Mouse (Mus musculus) megakaryocyte-erythroid progenitor cell, adult 5-6 weeks (primary cell): ENCODE measurements around the gene Cxcl13. TPM values are rescaled to one million over a fixed set of nuclear protein-coding genes. Genes with fewer than 3 reads are reported as not detected.

Experiments
- ATAC-seq: replicated peaks from 2 replicates; pipeline ENCODE4 v1.8.0; 2016; ENCODE audit warnings: mild to moderate bottlenecking, inconsistent platforms; ENCODE audit not compliant: severe bottlenecking, poor library complexity, low FRiP score, low TSS enrichment
- total RNA-seq, 2 experiments: library from RNA; stranded (forward) in 1 of 2; stranded (reverse) in 1 of 2; fragments of 200-1000, 215-1000 nt in 1 of 2; fragments of >200 nt in 1 of 2; fragmentation: Nextera tagmentation in 1 of 2; gene quantifications; 2 replicates each; pipeline ENCODE4 v1.2.3; 2014 to 2017

Cxcl13 gene
- total RNA-seq (2014; fragmentation: Nextera tagmentation) (not detected in 2 replicates), total RNA-seq (2017) (not detected in 2 replicates)

GRCm38 (mm10) chr5:95956651-95957050 is at the start of gene Cxcl13:
TSS of gene Cxcl13 (plus strand) at chr5:95956951.
- ATAC-seq = no peak

- no peak for ATAC-seq
Measured at GRCm38 (mm10) chr5:95911006-95911405, 45.7 kb upstream of the Cxcl13 start.

DNA sequence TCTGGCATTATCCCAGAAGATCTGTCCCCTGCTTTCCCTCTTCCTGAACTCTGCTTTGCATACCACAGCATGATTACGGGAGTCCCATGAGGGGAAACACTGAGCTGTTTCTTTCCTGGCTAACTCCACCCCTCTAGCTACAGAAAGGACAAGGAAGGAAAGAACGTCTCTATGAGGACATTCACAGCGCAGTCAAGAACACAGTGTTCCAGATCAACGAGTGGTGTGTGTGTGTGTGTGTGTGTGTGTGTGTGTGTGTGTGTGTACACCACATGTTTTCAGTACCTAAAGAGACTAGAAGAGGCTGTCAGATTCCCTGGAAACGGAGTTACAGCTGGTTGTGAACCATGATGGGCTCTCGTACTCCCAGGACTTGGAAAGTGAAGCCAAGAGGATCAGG is 38.3 kb upstream of the Cxcl13 start:
- ATAC-seq = no peak

GRCm38 (mm10) chr5:95924023-95924422 is 32.7 kb upstream of the Cxcl13 start:
- no peak for ATAC-seq

GRCm38 (mm10) chr5:95925204-95925930 is 31.4 kb upstream of the Cxcl13 start:
- ATAC-seq = no peak

DNA sequence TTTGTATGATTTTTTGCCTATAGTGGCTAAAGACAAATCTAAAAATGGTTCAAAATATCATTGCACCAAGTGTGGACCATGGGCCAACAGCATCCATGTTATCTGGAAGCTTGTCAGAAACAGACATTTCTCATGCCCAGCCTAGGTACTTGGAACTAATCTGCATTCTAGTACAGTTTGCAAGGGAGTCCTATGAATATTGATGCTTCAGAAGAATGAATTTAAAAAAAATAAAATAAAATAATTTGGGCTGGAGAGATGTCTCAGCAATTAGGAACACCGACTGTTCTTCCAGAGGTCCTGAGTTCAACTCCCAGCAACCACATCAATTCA is 30.9 kb upstream of the Cxcl13 start:
- no peak for ATAC-seq

DNA sequence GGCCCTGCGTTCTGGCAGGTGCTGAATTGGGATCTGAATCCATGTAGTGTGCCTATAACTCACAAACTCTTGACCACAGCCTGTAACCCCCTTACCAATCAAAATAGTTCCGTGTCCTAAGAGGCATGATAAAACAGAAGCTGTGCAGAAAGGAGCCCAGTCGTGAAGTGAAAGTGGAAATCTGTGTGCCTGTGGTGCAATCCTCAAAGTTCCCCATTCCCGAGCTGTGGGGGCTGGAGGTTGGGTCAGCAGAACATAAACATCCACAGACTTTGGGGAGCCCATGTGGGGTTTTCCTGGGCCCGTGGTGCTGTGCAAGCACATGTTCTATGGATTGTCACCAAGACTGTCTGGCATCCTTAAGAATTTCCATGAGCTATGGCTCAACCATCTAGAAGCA is 21.7 kb upstream of the Cxcl13 start:
- ATAC-seq = no peak

GRCm38 (mm10) chr5:95936068-95936467 is 20.7 kb upstream of the Cxcl13 start:
- ATAC-seq = no peak

DNA sequence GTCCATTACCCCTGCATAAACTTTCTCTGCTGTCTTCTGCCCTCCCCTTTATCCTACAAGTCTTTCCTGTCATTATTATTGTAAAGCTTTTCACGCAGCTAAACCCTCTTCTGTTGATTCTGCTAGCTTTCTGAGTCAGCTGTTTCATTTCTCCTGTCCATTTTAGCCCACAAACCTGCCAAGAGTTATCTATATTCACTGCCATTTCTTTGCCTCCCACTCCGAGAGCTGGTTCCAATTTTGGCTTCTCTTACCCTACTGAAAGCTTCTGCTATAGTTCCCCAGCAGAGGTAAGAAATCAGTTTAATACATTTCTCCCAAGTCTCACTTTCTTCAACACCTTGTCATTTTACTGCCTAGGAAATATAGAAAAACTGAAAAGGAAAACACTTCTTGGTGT is 19.6 kb upstream of the Cxcl13 start:
- no peak for ATAC-seq

DNA sequence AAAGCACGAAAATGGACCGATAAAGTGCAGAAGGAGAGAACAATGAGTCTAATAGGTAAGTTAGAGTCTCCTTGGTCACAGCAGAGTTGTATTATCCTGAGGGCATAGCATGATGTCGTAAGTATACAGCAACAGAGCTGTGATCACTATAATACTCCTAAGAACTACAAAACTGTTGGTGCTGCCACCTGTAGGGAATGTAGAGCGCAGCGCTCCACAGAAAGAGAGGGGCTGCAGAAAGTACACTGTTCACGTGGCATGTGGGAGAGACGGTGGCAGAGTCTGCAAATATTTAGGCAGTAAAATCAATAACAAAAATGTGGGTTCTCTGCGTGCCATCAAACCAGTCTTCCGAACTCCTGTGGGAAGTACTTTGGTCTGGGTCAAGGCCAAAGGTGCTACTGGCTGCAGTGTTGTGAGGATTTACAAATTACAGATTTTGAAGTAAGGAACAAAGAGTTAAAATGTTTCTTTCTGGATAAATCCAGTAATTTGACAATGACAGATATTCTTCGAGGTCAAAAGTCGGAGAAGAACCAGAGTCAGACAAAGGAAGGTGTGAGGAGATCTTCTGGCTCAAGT is 18.6 kb upstream of the Cxcl13 start:
- no peak for ATAC-seq

GRCm38 (mm10) chr5:95940682-95941221 is 16.0 kb upstream of the Cxcl13 start:
- no peak for ATAC-seq

- no peak for ATAC-seq
Measured at GRCm38 (mm10) chr5:95941562-95941961, 15.2 kb upstream of the Cxcl13 start.

GRCm38 (mm10) chr5:95945120-95945519 is 11.6 kb upstream of the Cxcl13 start:
- no peak for ATAC-seq

- ATAC-seq = no peak
Measured at GRCm38 (mm10) chr5:95946344-95946743, 10.4 kb upstream of the Cxcl13 start.

- ATAC-seq = no peak
Measured at GRCm38 (mm10) chr5:95948641-95949040, 8.1 kb upstream of the Cxcl13 start.

DNA sequence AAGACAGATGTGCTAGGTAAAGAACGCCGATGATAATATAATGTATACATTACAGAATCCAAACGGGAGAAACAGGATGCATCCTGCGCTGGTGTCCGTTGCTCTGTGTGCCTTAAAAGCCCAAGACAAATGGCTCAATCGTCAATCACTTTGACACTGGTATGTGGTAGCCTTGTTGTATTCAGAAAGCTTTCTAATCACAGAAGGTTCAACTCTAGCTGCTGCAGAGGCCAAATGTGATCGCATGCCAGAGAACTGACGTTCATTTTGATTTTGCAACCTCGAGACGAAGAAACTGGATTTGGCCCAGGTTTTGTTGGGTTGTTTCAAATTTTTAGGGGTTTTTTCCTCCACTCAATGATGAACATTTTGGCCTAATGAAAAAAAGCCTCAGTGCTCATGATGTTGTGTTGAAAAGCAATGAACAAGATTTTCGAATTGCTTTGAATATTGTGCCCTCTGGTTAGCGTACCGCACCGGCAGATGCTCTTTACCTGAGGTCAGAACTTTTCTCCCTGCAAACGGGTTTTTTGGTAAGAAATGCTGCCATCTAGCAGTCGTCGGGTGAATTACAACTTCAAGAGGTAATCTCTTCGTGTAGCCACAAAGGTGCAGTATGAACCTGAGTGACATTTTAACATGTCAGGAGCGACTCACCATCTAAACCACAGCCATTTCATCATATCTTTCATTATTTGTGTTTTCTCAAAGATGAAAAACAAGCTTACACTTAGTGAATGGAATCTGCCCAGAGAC is 6.6 kb upstream of the Cxcl13 start:
- ATAC-seq = no peak; the same call in 1 of the 2 replicates

GRCm38 (mm10) chr5:95964940-95965339 is 8.2 kb downstream of the Cxcl13 start:
- ATAC-seq = no peak

DNA sequence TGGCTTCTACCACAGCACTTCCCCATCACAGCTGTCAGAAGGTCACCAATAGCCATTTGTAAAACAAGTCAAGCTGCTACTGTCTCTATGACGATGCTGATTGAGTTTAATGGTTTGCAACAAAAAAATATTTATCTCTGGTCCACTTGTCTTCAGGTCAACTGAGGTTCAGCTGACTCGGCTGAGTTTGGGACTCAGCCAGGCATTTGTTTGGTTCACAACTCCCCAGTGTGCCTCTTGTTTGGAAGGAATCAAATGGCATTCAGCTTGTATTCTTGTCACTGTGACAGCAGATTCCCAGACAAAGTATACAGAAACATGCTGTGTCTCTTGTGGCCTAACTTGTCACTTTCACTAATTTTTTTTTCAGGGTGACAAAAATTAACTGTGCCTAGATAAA is 9.9 kb downstream of the Cxcl13 start:
- ATAC-seq = no peak

- no peak for ATAC-seq
Measured at GRCm38 (mm10) chr5:95970845-95971244, 14.1 kb downstream of the Cxcl13 start.

DNA sequence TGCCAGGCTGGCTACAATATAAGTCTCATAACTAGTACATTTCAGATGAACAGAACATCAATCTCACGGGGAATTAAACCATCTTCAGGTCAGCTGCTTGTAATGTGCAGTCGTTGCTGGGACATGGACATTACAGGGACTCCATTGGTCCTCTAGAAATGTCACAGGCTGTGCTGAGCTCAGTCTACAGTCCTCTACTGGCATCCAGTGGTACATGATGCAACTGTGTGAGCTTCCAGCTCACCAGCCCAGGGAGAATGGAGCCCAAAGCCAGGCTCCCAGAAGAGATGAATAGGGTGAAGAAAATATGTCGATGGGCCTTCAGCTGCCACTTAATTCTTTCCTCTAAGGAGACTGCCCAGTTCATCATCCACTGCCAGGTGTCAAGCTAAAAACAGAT is 15.5 kb downstream of the Cxcl13 start:
- ATAC-seq = no peak
